ENCODE assay signal across 16 mouse cellular contexts in genomic region chr19:18842626-18843025, GRCm38 (mm10).
DNase-seq lines count a peak whose midpoint lies in the region; ATAC-seq and TF ChIP-seq lines count a peak whose summit lies in the region.
"Had no signal": no experiment of that assay in that cellular context is flagged by ENCODE, and none has a peak within 500 bp of the region (broad histone marks: within the 10 kb centered on the region; RNA-seq: fewer than 3 reads in every experiment).

No protein-coding gene starts in this region.

- WGBS in forebrain, embryonic 11.5 days = 50% methylated on average over 11 of the region's 11 CpGs
- WGBS in forebrain, postnatal 0 days = 20% methylated on average over 11 of the region's 11 CpGs
- 80% methylated on average over 11 of the region's 11 CpGs for WGBS in midbrain, postnatal 0 days
- 83% methylated on average over 11 of the region's 11 CpGs for WGBS in midbrain, embryonic 11.5 days
- WGBS in forebrain, embryonic 15.5 days = 22% methylated on average over 11 of the region's 11 CpGs

- H3K9ac ChIP-seq in forebrain, embryonic 11.5 days (ENCODE audit: low read length) = no peak overlapping the region
- H3K9ac ChIP-seq in forebrain, postnatal 0 days = no peak overlapping the region
- no peak overlapping the region for H3K9ac ChIP-seq in midbrain, postnatal 0 days (replicated peaks; ENCODE audit: low read length, poor library complexity, severe bottlenecking)
- no peak overlapping the region for H3K9ac ChIP-seq in midbrain, embryonic 11.5 days (ENCODE audit: low read length)
- no peak overlapping the region for H3K9ac ChIP-seq in forebrain, embryonic 15.5 days (replicated peaks)
- H3K9ac ChIP-seq: heart, embryonic 13.5 days; hindbrain, embryonic 12.5 days had no signal

- ATAC-seq in forebrain, embryonic 11.5 days (replicated peaks; ENCODE audit: low FRiP score) = peak; percentile 46; the same call in 1 of the 2 replicates
- no peak for ATAC-seq in forebrain, postnatal 0 days
- no peak for ATAC-seq in midbrain, postnatal 0 days (ENCODE audit: low FRiP score)
- no peak for ATAC-seq in midbrain, embryonic 11.5 days (ENCODE audit: low FRiP score)
- ATAC-seq in forebrain, embryonic 15.5 days (replicated peaks) = peak; percentile 43; the same call in 1 of the 2 replicates
- ATAC-seq: activated CD4-positive, CD25-positive, alpha-beta regulatory T cell, adult 4 months; hindbrain, embryonic 16.5 days; Patski had no signal

- no peak for DNase-seq in forebrain, embryonic 11.5 days (ENCODE audit: low spot score)
- no peak for DNase-seq in forebrain, postnatal 0 days
- DNase-seq in midbrain, postnatal 0 days (ENCODE audit: low spot score) = peak; percentile 7
- no peak for DNase-seq in midbrain, embryonic 11.5 days (ENCODE audit: low spot score, missing footprints)
- no peak for DNase-seq in left cerebral cortex, postnatal 10 days (ENCODE audit: extremely low spot score in 1 of 2, low spot score in 2 of 2)
- no peak for DNase-seq in kidney, postnatal 36 days
- DNase-seq: adrenal gland, postnatal 14 days; cerebellum, adult 2 months; gastrocnemius, postnatal 36 days; heart, adult 11 months had no signal

- no peak overlapping the region for H3K27ac ChIP-seq in forebrain, embryonic 11.5 days (ENCODE audit: low read depth, low read length)
- H3K27ac ChIP-seq in forebrain, postnatal 0 days (ENCODE audit: low read depth, low read length) = no peak overlapping the region
- no peak overlapping the region for H3K27ac ChIP-seq in midbrain, postnatal 0 days (ENCODE audit: low read depth, low read length)
- no peak overlapping the region for H3K27ac ChIP-seq in midbrain, embryonic 11.5 days (ENCODE audit: low read depth, low read length)
- H3K27ac ChIP-seq in forebrain, embryonic 15.5 days (replicated peaks) = no peak overlapping the region
- H3K27ac ChIP-seq: heart, embryonic 13.5 days; hindbrain, embryonic 12.5 days had no signal

- H3K9me3 ChIP-seq in forebrain, embryonic 11.5 days (ENCODE audit: control insufficient read depth, low read length) = no peaks in the 10 kb centered on the region
- no peaks in the 10 kb centered on the region for H3K9me3 ChIP-seq in forebrain, postnatal 0 days (ENCODE audit: low read length)
- no peaks in the 10 kb centered on the region for H3K9me3 ChIP-seq in midbrain, postnatal 0 days (ENCODE audit: low read length)
- H3K9me3 ChIP-seq in midbrain, embryonic 11.5 days (ENCODE audit: control insufficient read depth, low read length) = no peaks in the 10 kb centered on the region
- H3K9me3 ChIP-seq in forebrain, embryonic 15.5 days = no peaks in the 10 kb centered on the region
- H3K9me3 ChIP-seq: heart, embryonic 13.5 days; hindbrain, embryonic 12.5 days had no signal

- H3K4me2 ChIP-seq in forebrain, embryonic 11.5 days (ENCODE audit: low read depth, low read length, severe bottlenecking) = no peak overlapping the region
- no peak overlapping the region for H3K4me2 ChIP-seq in forebrain, postnatal 0 days (ENCODE audit: low read depth)
- H3K4me2 ChIP-seq in midbrain, postnatal 0 days (ENCODE audit: low read depth, low read length, poor library complexity, severe bottlenecking) = no peak overlapping the region
- no peak overlapping the region for H3K4me2 ChIP-seq in midbrain, embryonic 11.5 days
- H3K4me2 ChIP-seq in forebrain, embryonic 15.5 days (replicated peaks) = no peak overlapping the region
- H3K4me2 ChIP-seq: heart, embryonic 13.5 days; hindbrain, embryonic 12.5 days had no signal

- no peaks in the 10 kb centered on the region for H3K27me3 ChIP-seq in forebrain, embryonic 11.5 days (ENCODE audit: control insufficient read depth, insufficient read depth, low read length)
- no peaks in the 10 kb centered on the region for H3K27me3 ChIP-seq in forebrain, postnatal 0 days (ENCODE audit: insufficient read depth, low read length)
- no peaks in the 10 kb centered on the region for H3K27me3 ChIP-seq in midbrain, postnatal 0 days (ENCODE audit: insufficient read depth, low read length)
- H3K27me3 ChIP-seq in midbrain, embryonic 11.5 days (ENCODE audit: control insufficient read depth, insufficient read depth, low read length) = no peaks in the 10 kb centered on the region
- H3K27me3 ChIP-seq in forebrain, embryonic 15.5 days = no peaks in the 10 kb centered on the region
- H3K27me3 ChIP-seq: heart, embryonic 13.5 days; hindbrain, embryonic 12.5 days had no signal

- H3K4me3 ChIP-seq in forebrain, embryonic 11.5 days (ENCODE audit: low read depth, low read length) = no peak overlapping the region
- no peak overlapping the region for H3K4me3 ChIP-seq in forebrain, postnatal 0 days (ENCODE audit: low read depth, low read length)
- no peak overlapping the region for H3K4me3 ChIP-seq in midbrain, postnatal 0 days (ENCODE audit: low read depth, low read length)
- no peak overlapping the region for H3K4me3 ChIP-seq in midbrain, embryonic 11.5 days (ENCODE audit: low read depth, low read length)
- H3K4me3 ChIP-seq in forebrain, embryonic 15.5 days = no peak overlapping the region
- H3K4me3 ChIP-seq: heart, embryonic 13.5 days; hindbrain, embryonic 12.5 days had no signal

- H3K4me1 ChIP-seq in forebrain, embryonic 11.5 days (replicated peaks; ENCODE audit: control insufficient read depth, insufficient read depth, low read length) = no peaks in the 10 kb centered on the region; the same call in 1 of the 2 replicates
- no peaks in the 10 kb centered on the region for H3K4me1 ChIP-seq in forebrain, postnatal 0 days (ENCODE audit: insufficient read depth)
- H3K4me1 ChIP-seq in midbrain, postnatal 0 days (ENCODE audit: insufficient read depth, low read length) = no peaks in the 10 kb centered on the region
- no peaks in the 10 kb centered on the region for H3K4me1 ChIP-seq in midbrain, embryonic 11.5 days (ENCODE audit: control insufficient read depth, insufficient read depth, low read length)
- no peaks in the 10 kb centered on the region; the same call in 1 of the 2 replicates for H3K4me1 ChIP-seq in forebrain, embryonic 15.5 days
- H3K4me1 ChIP-seq: heart, embryonic 13.5 days; hindbrain, embryonic 12.5 days had no signal

- no peaks in the 10 kb centered on the region for H3K36me3 ChIP-seq in forebrain, embryonic 11.5 days (ENCODE audit: control insufficient read depth, insufficient read depth, low read length)
- no peaks in the 10 kb centered on the region for H3K36me3 ChIP-seq in forebrain, postnatal 0 days (ENCODE audit: insufficient read depth)
- no peaks in the 10 kb centered on the region for H3K36me3 ChIP-seq in midbrain, postnatal 0 days (ENCODE audit: insufficient read depth, low read length)
- H3K36me3 ChIP-seq in midbrain, embryonic 11.5 days (ENCODE audit: control insufficient read depth, insufficient read depth, low read length) = no peaks in the 10 kb centered on the region
- H3K36me3 ChIP-seq in forebrain, embryonic 15.5 days = no peaks in the 10 kb centered on the region
- H3K36me3 ChIP-seq: heart, embryonic 13.5 days; hindbrain, embryonic 12.5 days had no signal

- TF ChIP-seq CTCF in forebrain, postnatal 0 days (IDR thresholded peaks at IDR 0.05; ENCODE audit: low read depth) = no peak
- no peak for TF ChIP-seq CTCF in midbrain, postnatal 0 days (IDR thresholded peaks at IDR 0.05)

- intact Hi-C loops in left cerebral cortex, postnatal 10 days (cut with DNase I) = no loop called here

Comparison
In these comparisons a context has a peak if more than half of its experiments do, and no peak if none do; other contexts are left out.
1. ATAC-seq: peak in forebrain, embryonic 11.5 days (single experiment) and forebrain, embryonic 15.5 days (single experiment); none in forebrain, postnatal 0 days (single experiment), midbrain, postnatal 0 days (single experiment) and midbrain, embryonic 11.5 days (single experiment).